Mouse (Mus musculus) c-Kit-positive CD71-positive TER-119-positive erythroid progenitor cells, embryonic 14.5 days (primary cell): Measurements from ENCODE around the gene Nol8.

ENCODE experiments used
- DNase-seq: peaks from one replicate; pipeline ENCODE4 v3.0.0-alpha.2; 2013; ENCODE audit warnings: low spot score

Gene Nol8

GRCm38 (mm10) chr13:49684266-49684665 is 31.4 kb downstream of the Nol8 start:
- no peak for DNase-seq

GRCm38 (mm10) chr13:49691056-49691455 is 38.2 kb downstream of the Nol8 start:
- no peak for DNase-seq

DNA sequence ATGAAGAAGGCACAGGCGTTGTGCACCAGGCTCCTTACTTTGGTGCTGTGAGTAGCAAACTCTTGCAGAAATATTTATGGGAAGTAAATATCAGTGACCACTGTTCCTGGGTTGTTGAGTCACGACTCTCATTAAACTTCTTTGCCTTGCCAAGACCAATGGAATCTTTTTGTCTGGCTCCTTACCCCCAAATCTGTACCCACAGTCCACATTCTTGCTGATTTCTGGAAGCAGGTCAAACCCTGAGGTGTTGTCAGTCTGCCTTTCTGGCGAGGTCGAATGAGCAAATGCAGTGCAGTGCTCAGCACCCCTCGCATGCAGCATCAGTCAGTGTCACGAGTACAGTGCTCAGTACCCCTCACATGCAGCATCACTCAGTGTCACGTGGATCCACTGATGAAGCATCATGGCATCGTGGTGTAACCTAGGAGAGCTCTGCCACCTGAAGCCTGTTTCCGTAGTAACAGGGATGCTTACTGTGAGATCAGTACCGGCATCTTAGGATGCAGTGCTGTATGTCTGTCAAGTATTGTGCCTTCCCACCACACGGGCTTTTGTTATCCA is 50.4 kb downstream of the Nol8 start:
- DNase-seq, result no peak

GRCm38 (mm10) chr13:49706032-49706690 is 53.3 kb downstream of the Nol8 start:
- no peak for DNase-seq

GRCm38 (mm10) chr13:49708311-49708710 is 55.4 kb downstream of the Nol8 start:
- DNase-seq, result no peak

GRCm38 (mm10) chr13:49712047-49712721 is 59.3 kb downstream of the Nol8 start:
- DNase-seq, result no peak

DNA sequence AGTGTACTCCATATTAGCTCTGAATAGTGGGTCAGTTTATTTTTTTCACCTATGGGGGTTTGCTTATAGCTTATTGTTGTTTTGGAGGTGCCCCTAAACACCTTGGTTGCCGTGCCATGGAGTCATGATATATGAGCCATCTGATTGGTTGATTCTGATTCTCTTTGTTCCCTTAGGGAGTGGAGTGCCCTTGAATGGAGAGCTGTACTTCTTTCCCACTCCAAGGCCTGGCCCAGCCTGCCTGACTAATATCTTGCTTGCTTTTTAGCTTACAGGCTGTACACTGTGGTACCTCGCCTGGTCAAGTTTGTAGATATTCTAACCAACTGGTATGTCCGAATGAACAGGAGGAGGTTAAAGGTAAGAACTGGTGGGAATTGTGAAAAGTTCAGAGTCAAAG is 66.4 kb downstream of the Nol8 start:
- no peak for DNase-seq
